Mouse (Mus musculus) limb, embryonic 15.5 days (tissue): Measurements from ENCODE around the gene Tmem44. TPM values are rescaled to one million over a fixed set of nuclear protein-coding genes. Genes with fewer than 3 reads are reported as not detected.

Experiments
- ATAC-seq: fragments of 200-750 bp; cut with Nextera tagmentation; 2 replicates; pipeline ENCODE4 v1.8.0; 2017; ENCODE audit warnings: low read depth, moderate TSS enrichment; ENCODE audit not compliant: insufficient number of reproducible peaks, low FRiP score, low TSS enrichment
- H3K27ac ChIP-seq: fragments of 300-500 bp; sonication (generic); 2 replicates; pipeline ENCODE4 v1.5.1; 2015; ENCODE audit warnings: moderate library complexity, mild to moderate bottlenecking, inconsistent platforms
- H3K27me3 ChIP-seq: fragments of 300-500 bp; sonication (generic); 2 replicates; pipeline ENCODE4 v1.6.1; 2015; ENCODE audit warnings: inconsistent platforms
- H3K36me3 ChIP-seq: fragments of 300-500 bp; sonication (generic); 2 replicates; pipeline ENCODE4 v1.6.1; 2015; ENCODE audit warnings: inconsistent platforms
- H3K4me1 ChIP-seq: fragments of 300-500 bp; sonication (generic); 2 replicates; pipeline ENCODE4 v1.6.1; 2015; ENCODE audit warnings: inconsistent platforms
- H3K4me2 ChIP-seq: fragments of 300-500 bp; sonication (generic); 2 replicates; pipeline ENCODE4 v1.6.1; 2015; ENCODE audit warnings: mild to moderate bottlenecking, inconsistent platforms
- H3K4me3 ChIP-seq: fragments of 300-500 bp; sonication (generic); 2 replicates; pipeline ENCODE4 v1.5.1; 2015; ENCODE audit warnings: mild to moderate bottlenecking, inconsistent platforms
- H3K9ac ChIP-seq: fragments of 300-500 bp; sonication (generic); 2 replicates; pipeline ENCODE4 v1.6.1; 2015; ENCODE audit warnings: inconsistent platforms
- H3K9me3 ChIP-seq: fragments of 300-500 bp; sonication (generic); 2 replicates; pipeline ENCODE4 v1.6.1; 2016; ENCODE audit warnings: inconsistent platforms
- WGBS: fragments of 180-500 bp; shearing (Covaris S2); methylation state at CpG from one replicate; pipeline ENCODE4 v1.1.7; 2015; 5-methylcytosine and 5-hydroxymethylcytosine counted together
- polyA plus RNA-seq: library from polyadenylated mRNA; unstranded; fragments of >200 nt; fragmentation: Nextera tagmentation; extraction: Ambion mirVana; gene quantifications from 2 replicates; pipeline ENCODE4 v1.2.1, GENCODE M21; 2015

Gene Tmem44
- polyA plus RNA-seq, 1 experiment from 2014 or later = 18.8 TPM

GRCm38 (mm10) chr16:30549516-30549915 is 1.1 kb downstream of the Tmem44 start:
- no peak for ATAC-seq
- H3K9me3 ChIP-seq = no peaks in the 10 kb centered on the region

DNA sequence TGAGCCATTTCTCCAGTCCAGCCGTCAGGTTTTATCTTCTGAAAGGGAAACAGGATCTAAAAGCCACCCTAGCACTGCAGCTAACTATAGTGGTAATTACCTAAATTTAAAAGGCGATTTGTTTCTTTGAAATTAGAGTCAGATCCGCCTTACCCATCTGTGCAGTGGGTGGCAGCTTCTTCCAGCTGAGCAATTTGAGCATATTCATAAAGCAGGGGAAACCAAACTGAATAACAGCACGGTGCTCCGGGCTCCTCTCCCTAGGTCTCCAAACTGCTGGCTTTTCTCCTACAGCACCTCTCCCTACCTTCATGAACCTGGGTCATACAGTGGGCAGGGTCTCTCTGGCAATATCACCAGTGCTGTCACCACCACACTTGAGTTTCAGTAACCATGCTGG is 2.4 kb downstream of the Tmem44 start:
- ATAC-seq = no peak
- Histone ChIP-seq H3K27ac (no peak overlapping the region), H3K4me2 (no peak overlapping the region), H3K9ac (no peak overlapping the region), H3K9me3 (no peaks in the 10 kb centered on the region), H3K4me1 (peaks cover 29% of the 10 kb centered on the region), H3K36me3 (peaks cover 16% of the 10 kb centered on the region), H3K4me3 (no peak overlapping the region), H3K27me3 (no peaks in the 10 kb centered on the region)
- 79% methylated on average over 5 of the region's 5 CpGs for WGBS

More at GRCm38 (mm10) chr16:30549516-30549915, 1.1 kb downstream of the Tmem44 start:
- Histone ChIP-seq H3K27ac (no peak overlapping the region), H3K36me3 (peaks cover 14% of the 10 kb centered on the region), H3K4me1 (peaks cover 29% of the 10 kb centered on the region), H3K4me3 (peak overlapping the region; percentile 64), H3K27me3 (no peaks in the 10 kb centered on the region), H3K4me2 (peak overlapping the region; percentile 87), H3K9ac (0 out of 2 replicates have a peak overlapping the region, but pooled peaks have one; percentile 82)
- WGBS = 83% methylated on average over 7 of the region's 7 CpGs

GRCm38 (mm10) chr16:30544693-30545092 is 5.9 kb downstream of the Tmem44 start:
- Histone ChIP-seq H3K27ac (no peak overlapping the region), H3K36me3 (peaks cover 27% of the 10 kb centered on the region), H3K4me3 (no peak overlapping the region), H3K9me3 (no peaks in the 10 kb centered on the region), H3K27me3 (no peaks in the 10 kb centered on the region), H3K9ac (no peak overlapping the region), H3K4me1 (peaks cover 11% of the 10 kb centered on the region; the same call in 1 of the 2 replicates), H3K4me2 (no peak overlapping the region)
- WGBS = 75% methylated on average over 4 of the region's 4 CpGs
- no peak for ATAC-seq

- Histone ChIP-seq H3K27ac (no peak overlapping the region), H3K4me1 (no peaks in the 10 kb centered on the region), H3K9me3 (no peaks in the 10 kb centered on the region), H3K4me3 (no peak overlapping the region), H3K36me3 (peaks cover 27% of the 10 kb centered on the region), H3K4me2 (no peak overlapping the region), H3K27me3 (no peaks in the 10 kb centered on the region), H3K9ac (no peak overlapping the region)
- 90% methylated on average over 9 of the region's 9 CpGs for WGBS
- ATAC-seq = no peak
Observed at GRCm38 (mm10) chr16:30543386-30543785, 7.3 kb downstream of the Tmem44 start.

DNA sequence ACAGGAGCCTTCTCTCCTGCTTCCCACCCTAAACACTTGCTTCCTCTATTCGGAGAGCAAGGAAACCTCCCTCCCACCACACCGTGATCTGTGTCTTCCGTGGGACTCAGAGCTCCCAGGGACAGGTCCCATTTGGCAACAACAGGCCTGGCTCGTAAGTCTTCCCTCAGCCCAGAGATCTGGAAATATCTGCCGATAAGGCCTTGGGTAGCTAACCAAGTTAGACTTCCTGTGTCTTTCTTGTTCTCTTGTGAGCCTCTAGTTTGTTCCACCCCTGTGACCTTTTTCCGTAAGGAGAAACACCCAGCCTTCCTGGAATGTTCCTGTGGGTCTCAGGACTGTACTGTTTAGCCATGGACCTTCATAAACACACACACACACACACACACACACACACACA is 7.8 kb downstream of the Tmem44 start:
- no peak overlapping the region for H3K9ac ChIP-seq
- ATAC-seq = no peak
- H3K4me2 ChIP-seq = no peak overlapping the region
- no peaks in the 10 kb centered on the region for H3K9me3 ChIP-seq
- no peak overlapping the region for H3K27ac ChIP-seq
- H3K4me1 ChIP-seq = no peaks in the 10 kb centered on the region
- no peak overlapping the region for H3K4me3 ChIP-seq
- no peaks in the 10 kb centered on the region for H3K27me3 ChIP-seq
- WGBS = 76% methylated on average over 6 of the region's 6 CpGs
- H3K36me3 ChIP-seq = peaks cover 27% of the 10 kb centered on the region

GRCm38 (mm10) chr16:30540107-30541001 is 10.3 kb downstream of the Tmem44 start:
- Histone ChIP-seq H3K9ac (no peak overlapping the region), H3K4me2 (peak overlapping the region; percentile 24), H3K27me3 (no peaks in the 10 kb centered on the region), H3K27ac (no peak overlapping the region), H3K9me3 (no peaks in the 10 kb centered on the region), H3K4me1 (no peaks in the 10 kb centered on the region), H3K4me3 (peak overlapping the region; percentile 17), H3K36me3 (peaks cover 16% of the 10 kb centered on the region; the same call in 1 of the 2 replicates)
- 58% methylated on average over 20 of the region's 20 CpGs for WGBS
- no peak for ATAC-seq

- H3K27ac ChIP-seq = no peak overlapping the region
- no peak overlapping the region for H3K4me2 ChIP-seq
- H3K36me3 ChIP-seq = peaks cover 13% of the 10 kb centered on the region; the same call in 1 of the 2 replicates
- H3K9ac ChIP-seq = no peak overlapping the region
- WGBS = 25% methylated on average over 10 of the region's 10 CpGs
- H3K9me3 ChIP-seq = no peaks in the 10 kb centered on the region
- no peaks in the 10 kb centered on the region for H3K27me3 ChIP-seq
- no peaks in the 10 kb centered on the region for H3K4me1 ChIP-seq
- ATAC-seq = no peak
- no peak overlapping the region for H3K4me3 ChIP-seq
Observed at GRCm38 (mm10) chr16:30539433-30539832, 11.2 kb downstream of the Tmem44 start.

GRCm38 (mm10) chr16:30535075-30535474 is 15.6 kb downstream of the Tmem44 start:
- no peaks in the 10 kb centered on the region for H3K27me3 ChIP-seq
- no peak overlapping the region for H3K9ac ChIP-seq
- no peaks in the 10 kb centered on the region for H3K9me3 ChIP-seq
- H3K27ac ChIP-seq = no peak overlapping the region
- H3K36me3 ChIP-seq = 0 out of 2 replicates have a peak, but pooled peaks cover under 1% of the 10 kb centered on the region
- no peak overlapping the region for H3K4me2 ChIP-seq
- H3K4me3 ChIP-seq = no peak overlapping the region
- WGBS = 84% methylated on average over 1 of the region's 1 CpGs
- no peak for ATAC-seq
- peaks cover 7% of the 10 kb centered on the region for H3K4me1 ChIP-seq

DNA sequence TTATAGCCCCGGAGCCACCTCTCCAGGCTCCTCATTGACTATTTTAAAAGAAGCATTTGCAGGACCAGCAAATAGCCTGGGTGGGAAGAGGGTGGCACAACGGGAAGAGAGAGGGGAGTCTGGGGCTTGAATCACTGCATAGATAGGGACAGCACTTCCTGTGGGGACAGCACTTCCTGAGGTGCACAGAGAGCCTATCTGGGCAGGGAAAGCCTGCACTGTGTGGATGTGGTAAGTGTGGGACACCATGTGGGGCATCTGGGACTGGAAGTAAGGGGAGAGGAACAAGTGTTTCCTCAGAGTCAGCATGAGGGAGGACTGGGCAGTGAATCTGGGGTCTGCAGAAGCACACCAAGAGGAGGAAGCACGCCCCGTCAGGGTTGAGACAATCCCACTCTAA is 17.1 kb downstream of the Tmem44 start:
- ATAC-seq = no peak
- 45% methylated on average over 4 of the region's 4 CpGs for WGBS
- Histone ChIP-seq H3K36me3 (peaks cover 9% of the 10 kb centered on the region; the same call in 1 of the 2 replicates), H3K9ac (no peak overlapping the region), H3K4me1 (peaks cover 7% of the 10 kb centered on the region), H3K27ac (no peak overlapping the region), H3K4me3 (no peak overlapping the region), H3K4me2 (no peak overlapping the region), H3K9me3 (no peaks in the 10 kb centered on the region), H3K27me3 (no peaks in the 10 kb centered on the region)

DNA sequence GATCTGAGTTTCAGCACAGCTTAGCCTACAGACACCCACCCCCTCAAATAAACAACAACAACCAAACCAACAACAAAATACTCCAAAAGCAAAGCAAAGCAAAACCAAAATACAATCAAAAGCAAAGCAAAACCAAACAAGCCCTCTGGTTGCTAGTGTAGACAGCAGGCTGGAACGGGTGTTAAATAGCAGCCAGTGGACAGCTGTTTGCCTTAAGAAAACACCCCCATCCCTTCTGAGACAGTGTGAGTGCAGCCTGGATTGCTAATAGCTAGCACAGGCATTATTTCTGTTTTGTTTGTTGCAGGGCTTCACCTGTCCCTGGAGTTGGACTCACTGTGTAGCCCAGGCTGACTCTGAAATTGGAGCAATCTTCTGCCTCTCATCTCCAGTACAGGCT is 17.7 kb downstream of the Tmem44 start:
- ATAC-seq = no peak
- Histone ChIP-seq H3K27me3 (no peaks in the 10 kb centered on the region), H3K4me2 (no peak overlapping the region), H3K9me3 (no peaks in the 10 kb centered on the region), H3K4me1 (peaks cover 7% of the 10 kb centered on the region), H3K36me3 (peaks cover 9% of the 10 kb centered on the region; the same call in 1 of the 2 replicates), H3K4me3 (no peak overlapping the region), H3K9ac (no peak overlapping the region), H3K27ac (no peak overlapping the region)
- whole genome bisulfite sequencing = 44% methylated on average over 1 of the region's 1 CpGs

GRCm38 (mm10) chr16:30531761-30532406 is 18.8 kb downstream of the Tmem44 start:
- no peaks in the 10 kb centered on the region for H3K27me3 ChIP-seq
- no peak for ATAC-seq
- H3K27ac ChIP-seq = no peak overlapping the region
- H3K4me1 ChIP-seq = peaks cover 7% of the 10 kb centered on the region
- 31% methylated on average over 20 of the region's 20 CpGs for WGBS
- H3K4me2 ChIP-seq = 0 out of 2 replicates have a peak overlapping the region, but pooled peaks have one; percentile 10
- no peak overlapping the region for H3K9ac ChIP-seq
- H3K36me3 ChIP-seq = peaks cover 13% of the 10 kb centered on the region; the same call in 1 of the 2 replicates
- H3K9me3 ChIP-seq = no peaks in the 10 kb centered on the region
- H3K4me3 ChIP-seq = no peak overlapping the region

- H3K9me3 ChIP-seq = no peaks in the 10 kb centered on the region
- no peak overlapping the region for H3K4me2 ChIP-seq
- no peak overlapping the region for H3K9ac ChIP-seq
- H3K27ac ChIP-seq = no peak overlapping the region
- 55% methylated on average over 4 of the region's 4 CpGs for WGBS
- H3K4me3 ChIP-seq = no peak overlapping the region
- ATAC-seq = no peak
- H3K4me1 ChIP-seq = peaks cover 7% of the 10 kb centered on the region
- H3K27me3 ChIP-seq = no peaks in the 10 kb centered on the region
- peaks cover 15% of the 10 kb centered on the region; the same call in 1 of the 2 replicates for H3K36me3 ChIP-seq
Observed at GRCm38 (mm10) chr16:30530815-30531214, 19.8 kb downstream of the Tmem44 start.
